Mouse (Mus musculus) cerebellum, adult 2 months (tissue): ENCODE results near the gene Clec3b. TPM values are rescaled to one million over a fixed set of nuclear protein-coding genes. Genes with fewer than 3 reads are reported as not detected.

ENCODE experiments used
- DNase-seq, 2 experiments: peaks; one replicate each; pipeline ENCODE4 v3.0.0; 2021
- H3K27ac ChIP-seq: fragments of 200-500 bp; 2 replicates; pipeline ENCODE4 v1.5.1; 2012; ENCODE audit warnings: low read length, control low read depth, inconsistent platforms; ENCODE audit not compliant: insufficient read depth
- H3K27me3 ChIP-seq: fragments of 200-500 bp; 2 replicates; pipeline ENCODE4 v1.6.1; 2012; ENCODE audit warnings: inconsistent platforms, mild to moderate bottlenecking, low read length, moderate library complexity; ENCODE audit not compliant: control insufficient read depth, insufficient read depth
- H3K4me1 ChIP-seq: fragments of 200-500 bp; 2 replicates; pipeline ENCODE4 v1.6.1; 2011; ENCODE audit warnings: low read length; ENCODE audit not compliant: control insufficient read depth, insufficient read depth
- H3K4me3 ChIP-seq: fragments of 200-500 bp; replicated peaks from 2 replicates; pipeline ENCODE3; 2011; ENCODE audit warnings: mild to moderate bottlenecking, low read depth, low read length, control low read depth; ENCODE audit not compliant: insufficient read depth
- CTCF ChIP-seq: fragments of 200-500 bp; IDR thresholded peaks from 2 replicates; pipeline ENCODE4 v1.5.1; 2011; ENCODE audit warnings: low read depth, mild to moderate bottlenecking, control low read depth, low read length, moderate library complexity, borderline replicate concordance; ENCODE audit not compliant: insufficient read depth
- POLR2A ChIP-seq: fragments of 200-500 bp; IDR thresholded peaks from 2 replicates; pipeline ENCODE4 v1.6.1; 2011; ENCODE audit warnings: low read length, control low read depth, borderline replicate concordance; ENCODE audit not compliant: insufficient read depth
- WGBS: fragments of 180-500 bp; shearing (Covaris S2); methylation state at CpG from one replicate; pipeline ENCODE4 v1.1.7; 2018; 5-methylcytosine and 5-hydroxymethylcytosine counted together
- polyA plus RNA-seq: library from polyadenylated mRNA; depleted of rRNA; stranded (reverse); fragments of >200 nt; gene quantifications from 2 replicates; pipeline ENCODE4 v1.2.3, GENCODE M21; 2012; rRNA removed

Clec3b gene
- polyA plus RNA-seq, result 15.4 and 15.7 TPM in 2 replicates

DNA sequence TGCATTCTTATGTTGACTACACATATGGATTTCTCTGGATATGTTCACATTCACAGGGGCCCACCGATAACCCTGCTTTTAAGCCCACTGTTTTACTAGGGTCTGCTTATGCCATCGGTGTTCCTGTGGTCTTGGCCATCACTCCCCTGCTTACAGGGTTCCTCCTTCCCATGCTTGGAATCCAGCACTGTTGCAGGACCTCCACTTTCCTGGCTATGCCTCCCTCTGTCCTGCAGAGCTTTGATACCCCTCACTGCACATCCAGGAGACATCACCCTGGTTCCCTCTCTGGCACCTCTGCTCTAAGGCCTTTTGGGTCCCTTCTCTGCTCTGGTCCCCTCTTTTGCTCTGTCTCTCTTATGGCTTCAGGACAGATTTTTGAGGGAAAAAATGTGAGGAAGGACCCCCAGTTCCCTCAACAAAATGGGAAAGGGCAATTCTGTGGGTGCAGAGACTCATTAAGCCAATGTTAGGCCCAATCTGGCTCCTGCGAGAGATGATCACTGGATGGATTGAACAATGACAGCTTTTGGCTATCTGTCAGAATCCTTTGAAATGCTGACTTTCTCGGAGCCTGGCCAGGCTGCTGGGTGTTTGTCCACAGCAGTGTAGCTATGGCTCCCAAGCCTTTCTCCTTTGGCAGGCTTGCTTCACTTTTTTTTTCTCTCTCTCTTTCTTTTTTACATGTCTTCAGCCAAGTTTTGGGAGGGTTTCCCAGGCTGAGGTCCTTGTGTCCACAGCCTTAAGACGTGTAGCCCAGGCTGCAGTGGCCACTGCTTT, at the start of gene Clec3b:
Clec3b (plus strand) TSS at position 706 of the 780 bp plus-strand sequence.
- peak in 1 of 2 experiments; percentile 39 for DNase-seq
- no peak within 1 kb of the TSS for H3K27ac ChIP-seq
- H3K27me3 ChIP-seq, result no peaks in the 10 kb centered on the region
- TF ChIP-seq POLR2A (no peak), CTCF (no peak)
- no peak within 1 kb of the TSS for H3K4me3 ChIP-seq
- no peaks in the 10 kb centered on the region for H3K4me1 ChIP-seq
- 50% methylated on average over 5 of the region's 5 CpGs for WGBS

DNA sequence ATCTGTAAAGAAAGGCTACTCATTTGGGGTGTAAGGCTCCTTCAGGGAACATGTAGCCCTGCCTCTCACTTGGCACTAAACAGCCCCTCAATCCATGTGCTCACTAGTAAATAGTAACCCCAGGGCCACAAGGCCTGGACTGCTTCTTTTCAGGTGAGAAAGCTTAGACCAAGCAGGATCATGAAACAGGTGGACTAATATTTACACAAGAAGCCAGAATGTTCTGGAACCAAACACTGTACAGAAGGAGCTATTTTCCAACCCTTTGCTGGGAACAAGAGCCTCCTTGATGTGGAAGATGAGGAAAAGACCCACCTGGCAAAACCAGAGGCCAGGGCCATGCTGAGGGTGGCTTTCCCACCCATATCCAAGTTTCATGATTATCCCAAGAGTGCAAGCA, 47.3 kb upstream of the Clec3b start:
- Histone ChIP-seq H3K4me1 (no peaks in the 10 kb centered on the region), H3K27ac (no peak overlapping the region), H3K27me3 (no peaks in the 10 kb centered on the region), H3K4me3 (no peak overlapping the region)
- TF ChIP-seq CTCF (no peak), POLR2A (no peak)
- DNase-seq, result no peak

- TF ChIP-seq POLR2A, result no peak
- no peak for TF ChIP-seq CTCF
- Histone ChIP-seq H3K27me3 (no peaks in the 10 kb centered on the region), H3K4me1 (no peaks in the 10 kb centered on the region), H3K4me3 (no peak overlapping the region), H3K27ac (no peak overlapping the region)
- no peak for DNase-seq
Measured at GRCm38 (mm10) chr9:123104362-123104761, 46.4 kb upstream of the Clec3b start.

GRCm38 (mm10) chr9:123107186-123107585, 43.6 kb upstream of the Clec3b start:
- TF ChIP-seq POLR2A, result no peak
- no peak for TF ChIP-seq CTCF
- Histone ChIP-seq H3K27me3 (no peaks in the 10 kb centered on the region), H3K27ac (no peak overlapping the region), H3K4me3 (no peak overlapping the region), H3K4me1 (no peaks in the 10 kb centered on the region)
- WGBS, result 91% methylated on average over 4 of the region's 4 CpGs
- no peak for DNase-seq

DNA sequence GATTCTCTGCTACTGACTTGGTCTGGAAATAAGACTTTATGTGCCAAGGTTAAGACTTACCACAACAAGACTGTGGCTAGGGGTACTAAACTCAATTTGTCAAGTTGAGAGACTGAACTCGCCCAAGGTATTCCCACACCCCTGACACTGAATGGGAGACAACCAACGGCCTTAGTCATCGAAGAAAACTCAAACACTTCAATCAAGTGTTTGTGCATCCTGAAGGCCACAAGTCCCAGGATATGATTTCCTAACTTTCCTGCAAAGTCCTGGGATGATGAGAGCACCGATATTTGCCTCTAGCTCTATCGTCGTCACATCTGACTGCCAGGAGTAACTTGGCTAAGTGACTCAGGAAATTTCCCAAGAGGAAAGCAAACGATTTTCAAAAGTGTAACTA, 41.6 kb upstream of the Clec3b start:
- Histone ChIP-seq H3K4me1 (no peaks in the 10 kb centered on the region), H3K4me3 (no peak overlapping the region), H3K27me3 (no peaks in the 10 kb centered on the region), H3K27ac (no peak overlapping the region)
- no peak for TF ChIP-seq CTCF
- no peak for TF ChIP-seq POLR2A
- WGBS, result 87% methylated on average over 7 of the region's 7 CpGs
- DNase-seq, result no peak

DNA sequence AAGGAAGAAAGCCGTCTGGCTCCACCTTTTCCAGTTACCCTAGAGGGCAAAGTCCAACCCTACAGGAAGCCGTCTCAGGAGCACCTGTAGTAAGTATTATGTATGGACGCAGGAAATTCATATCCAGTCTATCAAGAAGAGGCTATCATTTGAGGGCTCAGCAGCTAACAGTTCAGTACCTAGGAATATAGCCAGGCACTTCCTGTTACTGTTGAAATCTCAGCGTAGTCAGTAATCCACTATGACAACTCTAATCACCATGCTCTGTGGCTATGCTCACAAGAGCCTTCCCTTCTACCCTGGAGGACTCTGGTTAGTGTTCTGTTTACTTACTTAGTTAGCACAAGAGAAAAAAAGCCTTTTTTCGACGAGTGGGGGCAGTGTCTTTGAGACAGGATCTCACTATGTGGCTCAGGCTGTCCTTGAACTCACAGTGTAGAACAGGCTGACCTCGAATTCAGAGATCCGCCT, 39.0 kb upstream of the Clec3b start:
- no peak for TF ChIP-seq CTCF
- TF ChIP-seq POLR2A, result no peak
- no peak for DNase-seq
- H3K27ac ChIP-seq, result no peak overlapping the region
- 57% methylated on average over 8 of the region's 8 CpGs for WGBS
- no peaks in the 10 kb centered on the region; the same call in 1 of the 2 replicates for H3K4me1 ChIP-seq
- H3K4me3 ChIP-seq, result peak overlapping the region; percentile 67
- H3K27me3 ChIP-seq, result no peaks in the 10 kb centered on the region

DNA sequence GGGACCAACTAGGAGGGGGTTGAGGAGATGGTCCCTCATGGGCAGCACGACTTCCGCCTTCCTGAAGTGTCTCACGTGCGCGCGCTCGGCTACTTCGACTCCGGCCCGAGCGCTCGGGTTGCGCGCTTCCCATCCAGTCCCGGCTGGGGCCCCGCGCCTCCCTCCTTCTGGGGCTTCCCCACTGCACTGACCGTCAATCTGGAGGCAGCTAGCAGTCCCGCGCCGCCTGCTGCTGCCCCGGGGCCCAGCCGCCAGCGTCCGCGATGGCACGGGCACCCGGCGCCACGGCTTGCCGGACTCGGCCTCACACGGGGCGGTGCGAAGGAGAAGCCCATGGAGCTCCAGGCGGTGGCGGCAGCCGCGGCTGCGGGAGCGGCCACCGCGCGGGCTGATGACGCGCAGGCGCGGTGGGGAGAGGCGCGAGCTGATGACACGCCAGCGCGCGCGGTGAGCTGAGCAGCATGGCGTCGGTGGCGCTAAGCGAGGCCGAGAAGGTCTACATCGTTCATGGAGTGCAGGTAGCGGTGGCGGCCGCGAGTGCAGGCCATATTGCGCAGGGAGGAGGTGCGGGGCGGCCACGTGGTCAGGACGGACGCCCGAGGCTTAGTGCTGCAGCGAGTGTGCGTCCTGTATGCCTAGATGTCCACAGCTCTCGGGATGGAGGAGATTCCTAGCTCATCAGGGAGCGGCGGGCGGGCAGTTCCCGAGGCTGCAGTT, 37.8 kb upstream of the Clec3b start, which contains the start of the genes Zdhhc3 and Exosc7:
Zdhhc3 (minus strand) TSS at position 401 of the 717 bp plus-strand sequence.
Exosc7 (plus strand) TSS at position 411 of the 717 bp plus-strand sequence.
- DNase-seq, result peak; percentile 92 to 93
- TF ChIP-seq CTCF (no peak), POLR2A (peak; percentile 93)
- Histone ChIP-seq H3K4me3 (peak within 1 kb of the TSS; percentile 67), H3K27ac (peak within 1 kb of the TSS; percentile 76), H3K27me3 (no peaks in the 10 kb centered on the region), H3K4me1 (no peaks in the 10 kb centered on the region; the same call in 1 of the 2 replicates)
- under 1% methylated on average over 78 of the region's 79 CpGs for WGBS

GRCm38 (mm10) chr9:123113931-123114330, 36.8 kb upstream of the Clec3b start:
- H3K4me1 ChIP-seq, result no peaks in the 10 kb centered on the region; the same call in 1 of the 2 replicates
- 41% methylated on average over 6 of the region's 6 CpGs for WGBS
- peak in 1 of 2 experiments; percentile 21 for DNase-seq
- H3K4me3 ChIP-seq, result peak overlapping the region; percentile 67
- no peak for TF ChIP-seq POLR2A
- TF ChIP-seq CTCF, result no peak
- H3K27ac ChIP-seq, result no peak overlapping the region
- H3K27me3 ChIP-seq, result no peaks in the 10 kb centered on the region
